ENCODE assay signal across 8 mouse cellular contexts in the genomic region with DNA sequence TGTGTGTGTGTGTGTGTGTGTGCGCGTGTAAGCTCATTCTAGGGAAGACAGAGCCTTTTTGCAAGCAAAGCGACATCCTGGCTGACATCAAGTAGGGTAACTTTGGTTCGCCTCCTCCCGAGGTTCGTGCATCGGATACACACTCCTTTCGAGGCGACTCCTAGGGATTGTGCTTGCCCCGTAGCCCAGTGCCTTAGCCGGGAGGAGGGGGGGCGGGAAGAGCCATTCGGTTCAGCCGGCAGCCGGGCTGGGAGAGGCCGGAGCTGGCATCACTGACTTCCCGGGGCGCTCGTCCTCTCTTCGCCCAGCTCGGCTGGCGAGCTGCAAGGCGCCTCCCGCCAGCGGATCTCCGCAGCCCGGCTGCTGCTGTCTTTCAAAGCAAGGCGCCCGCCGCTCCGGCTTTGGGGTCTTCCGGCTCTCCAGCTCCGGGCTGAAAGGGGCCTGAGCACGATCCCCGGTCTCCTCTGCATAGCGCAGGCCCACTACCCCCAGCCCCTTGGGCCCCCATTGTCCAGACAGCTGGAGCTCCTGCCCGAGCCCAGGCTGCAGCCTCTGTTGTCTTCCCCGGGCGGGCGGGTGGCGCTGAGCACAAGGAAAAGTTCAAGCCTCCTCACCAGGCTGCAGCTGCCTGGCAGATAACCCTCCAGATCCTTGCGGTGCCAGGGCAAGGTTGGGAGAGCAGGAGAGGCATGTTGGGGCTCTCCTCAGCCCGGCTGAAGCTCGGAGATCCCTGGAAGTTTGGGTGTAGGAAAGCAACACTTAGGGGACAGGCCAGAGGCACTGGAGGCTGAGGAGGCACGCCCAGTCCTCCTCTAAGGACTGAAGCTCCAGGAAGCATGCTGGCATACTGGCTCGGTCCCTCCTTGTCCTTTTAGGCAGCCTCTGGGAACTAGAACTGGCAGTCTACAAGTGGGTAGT. TPM values are rescaled to one million over a fixed set of nuclear protein-coding genes. Genes with fewer than 3 reads are reported as not detected.
A peak's percentile ranks its signal among the peaks of the same experiment; 100 is the strongest.
DNase-seq lines count a peak whose midpoint lies in the region; ATAC-seq and TF ChIP-seq lines count a peak whose summit lies in the region.

No protein-coding gene starts in this region.

- H3K27me3 ChIP-seq in intestine, postnatal 0 days (replicated peaks; ENCODE audit: control insufficient read depth, insufficient read depth, low read length): peaks cover 30% of the 10 kb centered on the region; the same call in 1 of the 2 replicates
- 0 out of 2 replicates have a peak, but pooled peaks cover 4% of the 10 kb centered on the region for H3K27me3 ChIP-seq in stomach, embryonic 14.5 days (ENCODE audit: control insufficient read depth, insufficient read depth, low read length)

- H3K36me3 ChIP-seq in intestine, postnatal 0 days (ENCODE audit: control insufficient read depth, insufficient read depth): no peaks in the 10 kb centered on the region
- H3K36me3 ChIP-seq in stomach, embryonic 14.5 days (ENCODE audit: control insufficient read depth, insufficient read depth, low read length): no peaks in the 10 kb centered on the region

- 0 out of 2 replicates have a peak overlapping the region, but pooled peaks have one; percentile 22 for H3K9ac ChIP-seq in intestine, postnatal 0 days (ENCODE audit: low read depth, low read length)
- H3K9ac ChIP-seq in stomach, embryonic 14.5 days (replicated peaks; ENCODE audit: low read depth, low read length): peak overlapping the region; percentile 53

- WGBS in intestine, postnatal 0 days: 2% methylated on average over 43 of the region's 46 CpGs
- WGBS in stomach, embryonic 14.5 days: 2% methylated on average over 43 of the region's 46 CpGs

- no peak for TF ChIP-seq CTCF in cortical plate, adult 2 months (IDR thresholded peaks at IDR 0.05; ENCODE audit: extremely low read depth, insufficient read depth, low read length)
- no peak for TF ChIP-seq CTCF in intestine, postnatal 0 days (IDR thresholded peaks at IDR 0.05; ENCODE audit: low read depth)

- TF ChIP-seq POLR2A in cortical plate, adult 2 months (IDR thresholded peaks at IDR 0.05; ENCODE audit: extremely low read depth, insufficient read depth, low read length): no peak

- ATAC-seq in intestine, postnatal 0 days: no peak; the same call in 1 of the 2 replicates
- ATAC-seq in stomach, embryonic 14.5 days (ENCODE audit: insufficient number of reproducible peaks, insufficient read depth, low FRiP score, low read depth): no peak
- ATAC-seq in monocyte, adult 5-6 weeks (replicated peaks; ENCODE audit: insufficient number of reproducible peaks, low FRiP score, low TSS enrichment, poor library complexity, severe bottlenecking): no peak

- intact Hi-C loops in gastrocnemius, postnatal 36 days (cut with DNase I): loop anchor here (5.0 to 10.0 kb wide), 3 partner anchors 93 to 350 kb away; no protein-coding TSS in a partner anchor

- no peaks in the 10 kb centered on the region for H3K9me3 ChIP-seq in intestine, postnatal 0 days (ENCODE audit: control insufficient read depth)
- no peaks in the 10 kb centered on the region for H3K9me3 ChIP-seq in stomach, embryonic 14.5 days (ENCODE audit: control insufficient read depth, low read depth, low read length)

- DNase-seq in urinary bladder, adult 18-20 months (ENCODE audit: low spot score in 2 of 2): peak; percentile 16 to 60
- DNase-seq in urinary bladder, postnatal 10 days (ENCODE audit: low spot score): no peak
- DNase-seq in gastrocnemius, postnatal 36 days: peak; percentile 51 to 60
- peak; percentile 64 for DNase-seq in mesoderm, embryonic 11.5 days (ENCODE audit: low read depth, low spot score)

- no peaks in the 10 kb centered on the region; the same call in 1 of the 2 replicates for H3K4me1 ChIP-seq in cortical plate, adult 2 months (ENCODE audit: control insufficient read depth, insufficient read depth, low read length)
- H3K4me1 ChIP-seq in intestine, postnatal 0 days (replicated peaks; ENCODE audit: control insufficient read depth, insufficient read depth, low read length): 0 out of 2 replicates have a peak, but pooled peaks cover 2% of the 10 kb centered on the region
- peaks cover 8% of the 10 kb centered on the region; the same call in 1 of the 2 replicates for H3K4me1 ChIP-seq in stomach, embryonic 14.5 days (ENCODE audit: control insufficient read depth, insufficient read depth, low read length)

- peak overlapping the region; percentile 60 for H3K4me3 ChIP-seq in cortical plate, adult 2 months (ENCODE audit: insufficient read depth, low read length)
- peak overlapping the region; percentile 37 for H3K4me3 ChIP-seq in intestine, postnatal 0 days (ENCODE audit: low read depth, low read length)
- H3K4me3 ChIP-seq in stomach, embryonic 14.5 days (ENCODE audit: low read depth, low read length): peak overlapping the region; percentile 43

- peak overlapping the region; percentile 35 for H3K27ac ChIP-seq in cortical plate, adult 2 months (ENCODE audit: insufficient read depth, low read length)
- H3K27ac ChIP-seq in intestine, postnatal 0 days (ENCODE audit: low read depth, low read length): no peak overlapping the region
- no peak overlapping the region for H3K27ac ChIP-seq in stomach, embryonic 14.5 days (ENCODE audit: low read length)

- peak overlapping the region; percentile 77 for H3K4me2 ChIP-seq in intestine, postnatal 0 days (replicated peaks; ENCODE audit: low read depth)
- peak overlapping the region; percentile 91 for H3K4me2 ChIP-seq in stomach, embryonic 14.5 days (replicated peaks; ENCODE audit: low read depth, low read length)

RNA-seq across cellular contexts. Expression of a gene that starts 0.8 kb away (rescaled TPM):
- 31.0 and 38.3 TPM in 2 replicates for polyA plus RNA-seq in cortical plate, adult 2 months (2012; rRNA removed)
- 100 to 1,000 TPM; 110 to 120 TPM for total RNA-seq in gastrocnemius, postnatal 36 days (2021)
- 4.9 and 5.6 TPM in 2 replicates for polyA plus RNA-seq in intestine, postnatal 0 days (2015; fragmentation: Nextera tagmentation; extraction: Ambion mirVana)
- polyA plus RNA-seq in stomach, embryonic 14.5 days (2014; fragmentation: Nextera tagmentation; extraction: Ambion mirVana): 17.6 and 19.9 TPM in 2 replicates
- not detected in 3 replicates for total RNA-seq in monocyte, adult 5-6 weeks (2017)
